27 mouse cellular contexts compared by ENCODE assay signal in genomic region chr11:101311083-101311482, GRCm38 (mm10). TPM values are rescaled to one million over a fixed set of nuclear protein-coding genes. Genes with fewer than 3 reads are reported as not detected.
"Had no signal": no experiment of that assay in that cellular context is flagged by ENCODE, and none has a peak within 500 bp of the region (broad histone marks: within the 10 kb centered on the region; RNA-seq: fewer than 3 reads in every experiment).

No protein-coding gene starts in this region.

- H3K36me3 ChIP-seq: heart, embryonic 13.5 days; heart, embryonic 15.5 days; hindbrain, embryonic 13.5 days; hindbrain, embryonic 15.5 days; kidney, embryonic 15.5 days; limb, embryonic 13.5 days; limb, embryonic 15.5 days had no signal

- H3K4me3 ChIP-seq: heart, adult 2 months; heart, embryonic 13.5 days; heart, embryonic 15.5 days; hindbrain, embryonic 13.5 days; hindbrain, embryonic 15.5 days; kidney, embryonic 15.5 days; limb, embryonic 13.5 days; limb, embryonic 15.5 days had no signal

- H3K4me2 ChIP-seq: heart, embryonic 11.5 days; heart, embryonic 13.5 days; heart, embryonic 15.5 days; hindbrain, embryonic 13.5 days; hindbrain, embryonic 15.5 days; kidney, embryonic 15.5 days; limb, embryonic 13.5 days; limb, embryonic 15.5 days had no signal

- H3K27ac ChIP-seq: heart, adult 2 months; heart, embryonic 13.5 days; heart, embryonic 15.5 days; hindbrain, embryonic 13.5 days; hindbrain, embryonic 15.5 days; hindbrain, postnatal 0 days; kidney, embryonic 15.5 days; kidney, postnatal 0 days; limb, embryonic 13.5 days; limb, embryonic 15.5 days had no signal

- DNase-seq: gastrocnemius, postnatal 14 days; gastrocnemius, postnatal 36 days; heart, adult 11 months; heart, adult 2 months; heart, postnatal 14 days; heart, postnatal 36 days; kidney, adult 11 months; kidney, adult 2 months; kidney, adult 9 months; kidney, postnatal 14 days; kidney, postnatal 36 days; layer of hippocampus, adult 9-11 months; layer of hippocampus, postnatal 36 days; left cerebral cortex, postnatal 4 days had no signal

- H3K9ac ChIP-seq: heart, embryonic 13.5 days; heart, embryonic 15.5 days; hindbrain, embryonic 13.5 days; hindbrain, embryonic 15.5 days; kidney, embryonic 15.5 days; limb, embryonic 13.5 days; limb, embryonic 15.5 days had no signal

- H3K4me1 ChIP-seq: limb, embryonic 13.5 days; limb, embryonic 15.5 days had no signal

- H3K9me3 ChIP-seq: heart, embryonic 13.5 days; heart, embryonic 15.5 days; hindbrain, embryonic 13.5 days; hindbrain, embryonic 15.5 days; kidney, embryonic 15.5 days; limb, embryonic 13.5 days; limb, embryonic 15.5 days had no signal

- ATAC-seq: hindbrain, postnatal 0 days; intestine, embryonic 16.5 days had no signal

- H3K27me3 ChIP-seq: heart, embryonic 15.5 days; limb, embryonic 15.5 days had no signal

RNA-seq across cellular contexts. Expression of gene Aoc3, which starts 19.3 kb away (rescaled TPM):
- polyA plus RNA-seq: hindbrain, embryonic 11.5 days; hindbrain, embryonic 13.5 days; limb, embryonic 11.5 days had no signal
